In genomic region chr9:40598431-40598831, GRCm38 (mm10) we compare ENCODE assay signal across 16 mouse cellular contexts.
"Had no signal": no experiment of that assay in that cellular context is flagged by ENCODE, and none has a peak within 500 bp of the region (broad histone marks: within the 10 kb centered on the region; RNA-seq: fewer than 3 reads in every experiment).

No protein-coding gene starts in this region.

- H3K4me3 ChIP-seq: limb, embryonic 12.5 days; limb, embryonic 15.5 days; midbrain, embryonic 12.5 days had no signal

- DNase-seq: kidney, adult 2 months; kidney, postnatal 25 days; left cerebral cortex, postnatal 4 days; liver, postnatal 0 days; lung, embryonic 14.5 days; thymus, adult 18-20 months; thymus, postnatal 36 days had no signal

- H3K9ac ChIP-seq: limb, embryonic 12.5 days; limb, embryonic 15.5 days; liver, embryonic 14.5 days; liver, postnatal 0 days; lung, embryonic 14.5 days; midbrain, embryonic 12.5 days had no signal

- H3K4me2 ChIP-seq: limb, embryonic 12.5 days; limb, embryonic 15.5 days; liver, embryonic 11.5 days; lung, embryonic 14.5 days; midbrain, embryonic 12.5 days had no signal

- H3K4me1 ChIP-seq: limb, embryonic 12.5 days; limb, embryonic 15.5 days; midbrain, embryonic 12.5 days had no signal

- H3K36me3 ChIP-seq: limb, embryonic 12.5 days; limb, embryonic 15.5 days; midbrain, embryonic 12.5 days had no signal

- ATAC-seq: liver, postnatal 0 days; lung, postnatal 0 days; midbrain, embryonic 16.5 days had no signal

- H3K27ac ChIP-seq: kidney, postnatal 0 days; limb, embryonic 12.5 days; limb, embryonic 15.5 days; liver, embryonic 14.5 days; macrophage; midbrain, embryonic 12.5 days had no signal

- H3K27me3 ChIP-seq: limb, embryonic 15.5 days; midbrain, embryonic 12.5 days had no signal

- H3K9me3 ChIP-seq: limb, embryonic 15.5 days; midbrain, embryonic 12.5 days had no signal
